Comparison of ENCODE assay signal across 10 mouse cellular contexts in genomic region chr2:26068592-26068991, GRCm38 (mm10).
"Had no signal": no experiment of that assay in that cellular context is flagged by ENCODE, and none has a peak within 500 bp of the region (broad histone marks: within the 10 kb centered on the region; RNA-seq: fewer than 3 reads in every experiment).

No protein-coding gene starts in this region.

- DNase-seq: kidney, adult 11 months; kidney, adult 9 months; kidney, postnatal 36 days; left cerebral cortex, postnatal 4 days; lung, adult 18-20 months; midbrain, embryonic 14.5 days had no signal

- H3K4me2 ChIP-seq: limb, embryonic 13.5 days; neural tube, embryonic 13.5 days had no signal

- H3K9ac ChIP-seq: limb, embryonic 13.5 days; neural tube, embryonic 13.5 days had no signal

- H3K36me3 ChIP-seq: limb, embryonic 13.5 days; midbrain, embryonic 10.5 days; neural tube, embryonic 13.5 days had no signal

- H3K4me3 ChIP-seq: limb, embryonic 13.5 days; midbrain, embryonic 10.5 days; neural tube, embryonic 13.5 days had no signal

- H3K27ac ChIP-seq: limb, embryonic 13.5 days; midbrain, embryonic 10.5 days; neural tube, embryonic 13.5 days; stomach, postnatal 0 days had no signal

- H3K27me3 ChIP-seq: limb, embryonic 13.5 days; neural tube, embryonic 13.5 days had no signal

- H3K9me3 ChIP-seq: limb, embryonic 13.5 days; midbrain, embryonic 10.5 days; neural tube, embryonic 13.5 days had no signal

- H3K4me1 ChIP-seq: midbrain, embryonic 10.5 days had no signal
